Mouse (Mus musculus) intestine, postnatal 0 days (tissue): Measurements from ENCODE around the gene Kif2a. TPM values are rescaled to one million over a fixed set of nuclear protein-coding genes. Genes with fewer than 3 reads are reported as not detected.
A peak's percentile ranks its signal among the peaks of the same experiment; 100 is the strongest.
"Not testable (repeated sequence)": the region's sequence is repeated elsewhere in the genome, so short reads cannot be mapped to it uniquely, and the experiment has no call there.

ENCODE experiments used
- ATAC-seq: fragments of 200-750 bp; cut with Nextera tagmentation; 2 replicates; pipeline ENCODE4 v1.8.0; 2017; ENCODE audit warnings: mild to moderate bottlenecking, moderate TSS enrichment, moderate library complexity
- H3K27ac ChIP-seq: fragments of 300-500 bp; sonication (generic); 2 replicates; pipeline ENCODE4 v1.5.1; 2014; ENCODE audit warnings: mild to moderate bottlenecking, low read depth, low read length, moderate library complexity
- H3K27me3 ChIP-seq: fragments of 300-500 bp; sonication (generic); replicated peaks from 2 replicates; pipeline ENCODE4 v1.6.1; 2014; ENCODE audit warnings: low read length, mixed read lengths; ENCODE audit not compliant: control insufficient read depth, insufficient read depth
- H3K36me3 ChIP-seq: fragments of 300-500 bp; sonication (generic); 2 replicates; pipeline ENCODE4 v1.6.1; 2014; ENCODE audit warnings: mild to moderate bottlenecking, moderate library complexity; ENCODE audit not compliant: control insufficient read depth, insufficient read depth
- H3K4me1 ChIP-seq: fragments of 300-500 bp; sonication (generic); replicated peaks from 2 replicates; pipeline ENCODE4 v1.6.1; 2014; ENCODE audit warnings: antibody characterized with exemption, low read length, mixed read lengths; ENCODE audit not compliant: control insufficient read depth, insufficient read depth
- H3K4me2 ChIP-seq: fragments of 300-500 bp; sonication (generic); replicated peaks from 2 replicates; pipeline ENCODE4 v1.6.1; 2014; ENCODE audit warnings: low read depth, mild to moderate bottlenecking, moderate library complexity
- H3K4me3 ChIP-seq: fragments of 300-500 bp; sonication (generic); 2 replicates; pipeline ENCODE4 v1.5.1; 2014; ENCODE audit warnings: low read depth, low read length
- H3K9ac ChIP-seq: fragments of 300-500 bp; sonication (generic); 2 replicates; pipeline ENCODE4 v1.6.1; 2014; ENCODE audit warnings: mild to moderate bottlenecking, low read depth, low read length
- H3K9me3 ChIP-seq: fragments of 300-500 bp; sonication (generic); 2 replicates; pipeline ENCODE4 v1.6.1; 2016; ENCODE audit warnings: mixed run types; ENCODE audit not compliant: control insufficient read depth
- CTCF ChIP-seq: sonication (generic); IDR thresholded peaks from 2 replicates; pipeline ENCODE4 v1.5.1; 2016; ENCODE audit warnings: low read depth, mild to moderate bottlenecking, control low read depth, antibody characterized with exemption, moderate library complexity
- WGBS: fragments of 180-500 bp; shearing (Covaris S2); extraction: QIAGEN DNeasy Blood & Tissue Kit; methylation state at CpG from one replicate; pipeline ENCODE4 v1.1.7; 2014; 5-methylcytosine and 5-hydroxymethylcytosine counted together
- polyA plus RNA-seq: library from polyadenylated mRNA; unstranded; fragments of >200 nt; fragmentation: Nextera tagmentation; extraction: Ambion mirVana; gene quantifications from 2 replicates; pipeline ENCODE4 v1.2.1, GENCODE M21; 2015

The Kif2a gene
- polyA plus RNA-seq, 1 experiment from 2014 or later, result 20.6 TPM

DNA sequence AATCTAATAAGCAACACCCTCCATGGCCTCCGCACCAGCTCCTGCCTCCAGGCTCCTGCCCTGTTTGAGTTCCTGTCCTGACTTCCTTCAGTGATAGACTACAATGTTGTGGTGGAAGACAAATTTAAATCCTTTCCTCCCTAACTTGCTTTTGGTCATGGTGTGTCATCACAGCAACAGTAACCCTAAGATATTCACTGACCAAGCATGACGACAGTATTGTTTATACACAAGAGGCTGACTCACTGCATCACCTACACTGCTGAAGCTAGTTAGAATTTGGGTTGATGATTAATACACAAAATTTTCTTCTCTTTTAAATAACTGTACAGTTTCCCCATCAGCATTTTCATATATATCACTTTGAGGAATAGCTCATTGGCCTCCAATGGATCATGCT is 18.7 kb downstream of the Kif2a start:
- no peak overlapping the region for H3K27ac ChIP-seq
- H3K36me3 ChIP-seq, result no peaks in the 10 kb centered on the region
- ATAC-seq, result no peak

GRCm38 (mm10) chr13:106998671-106999070 is 23.3 kb downstream of the Kif2a start:
- TF ChIP-seq CTCF, result peak; percentile 18; the same call in 1 of the 2 replicates
- ATAC-seq, result peak; percentile 99
- H3K9me3 ChIP-seq, result no peaks in the 10 kb centered on the region
- no peak overlapping the region for H3K9ac ChIP-seq
- H3K27ac ChIP-seq, result peak overlapping the region; percentile 50; the same call in 1 of the 2 replicates
- WGBS, result 31% methylated on average over 5 of the region's 5 CpGs
- H3K4me1 ChIP-seq, result no peaks in the 10 kb centered on the region
- no peaks in the 10 kb centered on the region for H3K27me3 ChIP-seq
- H3K4me2 ChIP-seq, result no peak overlapping the region
- no peaks in the 10 kb centered on the region for H3K36me3 ChIP-seq
- H3K4me3 ChIP-seq, result no peak overlapping the region

More for the DNA sequence above, 18.7 kb downstream of the Kif2a start:
- Histone ChIP-seq H3K27me3 (no peaks in the 10 kb centered on the region), H3K4me3 (no peak overlapping the region), H3K4me2 (no peak overlapping the region), H3K4me1 (no peaks in the 10 kb centered on the region), H3K9ac (no peak overlapping the region), H3K9me3 (no peaks in the 10 kb centered on the region)
- TF ChIP-seq CTCF, result no peak
- WGBS, result 67% methylated on average over 2 of the region's 2 CpGs

DNA sequence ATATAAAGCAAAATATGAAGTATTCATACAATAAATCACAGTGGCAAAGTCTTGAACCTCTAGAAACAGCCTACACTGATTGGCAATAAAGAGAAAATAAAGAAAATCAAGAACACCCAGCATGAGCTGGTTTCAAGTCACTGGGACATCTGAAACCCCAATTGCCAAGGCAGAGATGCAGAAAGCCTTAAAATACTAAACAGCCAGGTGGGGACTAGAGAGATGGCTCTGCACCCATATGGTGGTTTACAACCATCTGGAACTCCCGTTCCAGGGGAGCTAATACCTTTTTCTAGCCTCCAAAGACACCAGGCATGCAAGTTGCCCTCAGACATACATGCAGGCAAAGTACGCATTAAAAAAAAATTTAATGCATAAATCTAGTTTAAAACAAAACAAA is 23.9 kb downstream of the Kif2a start:
- WGBS, result 84% methylated on average over 2 of the region's 2 CpGs
- no peaks in the 10 kb centered on the region for H3K4me1 ChIP-seq
- H3K9ac ChIP-seq, result no peak overlapping the region
- H3K27ac ChIP-seq, result 0 out of 2 replicates have a peak overlapping the region, but pooled peaks have one; percentile 50
- no peak overlapping the region for H3K4me2 ChIP-seq
- no peak overlapping the region for H3K4me3 ChIP-seq
- no peaks in the 10 kb centered on the region for H3K9me3 ChIP-seq
- no peak for TF ChIP-seq CTCF
- no peaks in the 10 kb centered on the region for H3K36me3 ChIP-seq
- ATAC-seq, result no peak
- no peaks in the 10 kb centered on the region for H3K27me3 ChIP-seq

- WGBS, result 93% methylated on average over 4 of the region's 4 CpGs
- H3K4me3 ChIP-seq, ATAC-seq, H3K4me1 ChIP-seq, H3K36me3 ChIP-seq, H3K27ac ChIP-seq, H3K9ac ChIP-seq, H3K4me2 ChIP-seq, H3K9me3 ChIP-seq, H3K27me3 ChIP-seq: not testable (repeated sequence)
Observed at GRCm38 (mm10) chr13:106997557-106997956, 24.4 kb downstream of the Kif2a start.

- no peaks in the 10 kb centered on the region for H3K27me3 ChIP-seq
- no peak overlapping the region for H3K27ac ChIP-seq
- 50% methylated on average over 2 of the region's 2 CpGs for WGBS
- H3K36me3 ChIP-seq, result no peaks in the 10 kb centered on the region
- no peak overlapping the region for H3K9ac ChIP-seq
- no peaks in the 10 kb centered on the region for H3K4me1 ChIP-seq
- H3K4me3 ChIP-seq, result no peak overlapping the region
- H3K9me3 ChIP-seq, result no peaks in the 10 kb centered on the region
- H3K4me2 ChIP-seq, result no peak overlapping the region
- TF ChIP-seq CTCF, result no peak
- no peak for ATAC-seq
Observed at GRCm38 (mm10) chr13:106996891-106997290, 25.0 kb downstream of the Kif2a start.

- Histone ChIP-seq H3K27me3 (no peaks in the 10 kb centered on the region), H3K9me3 (no peaks in the 10 kb centered on the region), H3K4me3 (no peak overlapping the region), H3K36me3 (peaks cover 21% of the 10 kb centered on the region), H3K9ac (no peak overlapping the region), H3K4me1 (no peaks in the 10 kb centered on the region), H3K27ac (no peak overlapping the region), H3K4me2 (no peak overlapping the region)
- ATAC-seq, result no peak
- WGBS, result 87% methylated on average over 4 of the region's 4 CpGs
- TF ChIP-seq CTCF, result no peak
Observed at GRCm38 (mm10) chr13:106961496-106961895, 60.4 kb downstream of the Kif2a start.

DNA sequence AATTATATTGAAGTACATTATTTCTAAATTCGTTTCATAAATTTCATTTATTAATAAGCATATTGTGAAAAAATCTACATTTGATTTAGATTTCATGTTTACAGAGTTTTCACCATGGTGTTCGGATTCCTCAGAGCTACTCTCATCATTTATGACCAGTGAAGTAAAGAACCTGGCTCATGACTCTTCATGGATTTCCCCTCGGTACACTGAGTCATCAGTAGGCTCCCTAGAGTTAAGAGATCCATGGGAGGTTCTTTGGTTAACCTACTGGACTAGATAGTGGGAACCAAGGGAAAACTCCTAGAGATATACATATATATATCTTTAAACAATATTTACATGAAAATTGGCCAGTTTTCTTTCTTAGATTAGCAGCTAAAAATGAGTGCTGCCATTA is 61.4 kb downstream of the Kif2a start:
- no peak for TF ChIP-seq CTCF
- Histone ChIP-seq H3K4me3 (no peak overlapping the region), H3K4me1 (no peaks in the 10 kb centered on the region), H3K9ac (no peak overlapping the region), H3K27me3 (no peaks in the 10 kb centered on the region), H3K27ac (no peak overlapping the region), H3K9me3 (no peaks in the 10 kb centered on the region), H3K4me2 (no peak overlapping the region), H3K36me3 (peaks cover 22% of the 10 kb centered on the region)
- 84% methylated on average over 3 of the region's 3 CpGs for WGBS
- no peak for ATAC-seq
